Mouse (Mus musculus): ENCODE measurements around the gene Olfr524.

GRCm38 (mm10) chr7:140160363-140160762, 45.4 kb downstream of the Olfr524 start:
- no peak for TF ChIP-seq CTCF (IDR thresholded peaks at IDR 0.05; ENCODE audit: low read depth, low read length)
- no peak for TF ChIP-seq POLR2A (IDR thresholded peaks at IDR 0.05; ENCODE audit: borderline replicate concordance, low read depth, low read length)
